Mouse (Mus musculus): ENCODE results near the gene Clec4a4.
"Not testable (repeated sequence)": the region's sequence is repeated elsewhere in the genome, so short reads cannot be mapped to it uniquely, and the experiment has no call there.

Gene Clec4a4

DNA sequence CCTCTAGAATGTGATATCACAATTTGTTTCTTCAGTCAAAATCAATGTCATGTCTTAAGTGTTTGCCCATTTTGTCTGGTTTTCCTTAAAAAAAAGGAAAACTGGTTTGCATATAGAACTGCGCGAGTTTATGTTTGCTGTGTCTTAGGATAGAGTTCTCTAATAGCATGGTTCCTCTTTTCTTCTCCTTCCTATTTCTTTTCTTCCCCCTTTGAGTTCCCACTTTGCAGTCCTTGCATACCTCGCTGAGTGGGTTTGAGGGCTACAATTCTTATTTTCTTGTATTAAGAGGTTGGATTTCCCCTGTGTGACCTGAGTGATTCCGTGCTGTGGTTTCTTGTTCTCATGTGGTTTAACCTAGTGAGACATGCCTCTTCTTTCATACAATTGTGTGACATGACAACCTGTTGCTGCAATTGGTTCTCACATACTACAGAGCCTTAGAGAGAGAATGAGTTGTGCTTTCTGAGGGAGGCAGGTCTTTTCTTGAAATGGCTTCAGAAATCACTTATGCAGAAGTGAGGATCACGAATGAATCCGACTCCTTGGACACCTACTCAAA is at the start of gene Clec4a4:
TSS of gene Clec4a4 (plus strand) at position 492 of the 562 bp plus-strand sequence.
- DNase-seq (ENCODE audit: low spot score), result no peak

DNA sequence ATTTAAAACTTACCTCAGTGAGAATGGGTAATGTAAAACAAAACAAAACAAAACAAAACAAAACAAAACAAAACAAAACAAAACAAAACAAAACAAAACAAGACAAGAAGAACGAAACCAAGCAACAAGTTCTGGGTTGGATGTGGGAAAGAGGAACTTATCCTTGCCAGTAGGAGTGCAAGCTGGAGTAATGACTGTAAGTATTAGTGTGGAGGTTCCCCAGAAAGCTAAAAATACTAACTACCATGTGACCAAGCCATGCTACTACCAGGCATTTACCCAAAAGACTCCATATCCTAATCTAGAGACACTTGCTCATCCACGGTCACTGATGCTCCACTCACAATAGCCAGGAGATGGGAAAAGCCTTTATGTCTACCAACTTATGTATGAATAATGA is 43.4 kb upstream of the Clec4a4 start:
- no peak for DNase-seq (ENCODE audit: low spot score)

DNA sequence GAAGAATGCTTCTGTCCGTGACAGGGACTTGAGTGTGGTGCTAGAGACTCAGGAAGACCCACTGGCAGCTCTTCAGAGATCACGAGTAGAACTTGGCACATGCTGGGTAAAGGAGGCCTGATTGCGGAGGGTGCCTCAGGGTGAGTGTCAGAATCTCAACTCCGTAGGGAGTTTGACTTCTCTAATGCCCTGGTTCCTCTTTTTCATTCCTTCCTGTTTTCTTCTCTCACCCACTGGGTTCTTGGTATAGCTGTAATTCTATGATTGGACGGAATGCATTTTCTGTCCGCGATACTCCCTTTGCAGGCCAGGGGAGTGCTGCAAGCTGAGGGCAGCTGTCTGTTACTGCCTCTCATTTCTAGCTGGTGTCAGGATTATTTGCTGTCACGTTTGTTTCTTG is 37.8 kb upstream of the Clec4a4 start, which contains the start of gene Clec4a3:
TSS of gene Clec4a3 (plus strand) at position 115 of the 400 bp plus-strand sequence.
- DNase-seq (ENCODE audit: low spot score), result no peak

DNA sequence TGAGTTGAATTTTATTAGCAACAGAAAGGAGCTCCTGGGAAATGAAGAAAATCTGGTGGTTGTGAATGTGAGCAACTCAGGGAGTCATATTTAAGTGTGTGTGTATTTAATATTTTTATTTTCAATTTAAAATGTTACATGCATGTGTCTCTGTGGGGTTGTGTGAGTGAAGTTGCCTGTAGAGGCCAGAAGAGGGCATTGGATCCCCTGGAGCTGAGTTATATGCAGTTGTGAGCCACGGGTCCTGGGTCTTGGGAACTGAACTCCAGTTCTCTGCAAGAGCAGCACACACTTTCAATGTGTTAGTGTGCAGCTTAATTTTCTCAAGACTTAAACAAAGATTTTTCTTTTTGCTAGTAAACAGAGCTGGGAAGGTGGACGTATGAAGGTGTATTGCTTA is 25.6 kb upstream of the Clec4a4 start:
- no peak for DNase-seq (ENCODE audit: low spot score)

DNA sequence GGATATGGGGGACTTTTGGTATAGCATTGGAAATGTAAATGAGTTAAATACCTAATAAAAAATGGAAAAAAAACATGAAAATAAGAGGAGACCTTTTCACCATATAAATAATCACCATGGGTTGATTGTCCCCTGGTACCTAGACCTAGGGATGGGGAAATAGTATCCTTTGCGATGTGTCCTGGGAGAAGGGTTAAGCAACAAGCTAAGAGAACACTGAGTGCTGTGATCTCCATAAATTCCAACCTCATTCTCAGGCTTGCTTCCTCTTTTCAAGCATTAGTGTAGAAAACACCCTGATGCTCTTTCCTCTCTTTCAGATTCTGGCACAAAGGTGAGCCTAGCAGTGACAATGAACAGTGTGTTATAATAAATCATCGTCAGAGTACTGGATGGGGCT is 21.1 kb upstream of the Clec4a4 start:
- no peak for DNase-seq (ENCODE audit: low spot score)

DNA sequence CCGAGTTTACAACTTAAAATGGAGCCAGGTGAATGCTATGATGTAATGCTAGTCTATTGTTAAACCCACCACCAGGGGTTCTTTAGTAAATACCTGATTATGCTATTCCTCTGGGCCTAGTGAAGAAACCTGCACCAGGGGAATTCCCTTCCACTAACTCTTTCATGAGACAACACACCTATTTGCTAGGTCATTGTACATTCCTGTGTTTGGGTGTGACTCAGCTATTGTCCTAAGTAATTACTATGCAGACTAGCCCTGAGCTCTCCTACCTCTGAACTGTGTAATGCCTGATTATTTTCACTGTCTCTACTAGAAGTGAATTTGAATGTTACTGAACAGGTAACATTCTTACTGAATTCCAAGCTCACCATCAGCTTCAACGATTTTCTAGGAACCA is 14.5 kb downstream of the Clec4a4 start:
- not testable (repeated sequence) for DNase-seq (ENCODE audit: low spot score)

DNA sequence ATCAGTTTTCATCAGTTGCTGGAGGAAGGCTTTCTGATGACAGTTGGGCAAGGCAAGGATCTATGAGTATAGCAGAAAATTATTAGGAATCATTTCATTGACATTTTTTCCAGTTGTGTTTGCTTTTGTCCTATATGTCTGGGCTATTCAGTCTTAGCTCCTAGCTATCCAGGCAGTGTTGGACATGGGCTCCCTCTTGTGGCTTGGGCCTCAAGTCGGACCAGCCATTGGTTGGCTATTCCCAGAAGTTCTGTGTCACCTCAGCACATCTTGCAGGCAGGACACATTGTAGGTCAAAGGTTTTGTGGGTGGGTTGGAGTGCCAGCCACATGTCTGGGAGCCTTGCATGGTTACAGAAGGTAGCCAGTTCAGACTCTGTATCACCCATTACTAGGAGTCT is 15.4 kb downstream of the Clec4a4 start:
- DNase-seq (ENCODE audit: low spot score), result no peak

DNA sequence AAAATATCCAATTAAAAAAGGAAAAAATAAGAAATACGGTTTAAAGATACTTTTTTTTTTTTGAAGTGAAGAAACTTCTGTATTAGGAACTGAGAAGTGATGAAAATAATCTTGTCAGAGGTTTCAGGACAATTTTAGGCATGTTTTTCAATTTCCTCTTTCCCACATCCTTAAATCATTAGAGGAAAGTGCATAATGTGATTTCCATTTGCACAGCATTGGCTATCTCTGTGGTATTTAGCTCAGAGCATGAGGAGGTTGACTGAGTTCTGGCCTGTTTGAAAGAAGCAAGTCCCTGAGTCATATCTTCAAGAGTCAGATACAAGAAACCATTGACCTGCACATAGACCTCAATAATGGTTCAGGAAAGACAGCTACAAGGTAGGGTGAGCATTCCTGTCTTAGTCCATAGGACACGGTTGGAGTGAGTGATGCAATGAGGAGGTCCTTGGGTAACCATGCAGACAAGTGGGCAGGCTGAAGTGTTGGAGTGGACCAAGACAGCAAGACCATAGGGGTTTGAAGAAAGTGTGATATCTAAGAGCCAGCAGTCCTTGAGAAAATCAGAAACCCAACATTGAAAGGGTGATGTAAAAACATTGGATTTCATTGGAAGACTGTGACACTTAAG is 59.7 kb downstream of the Clec4a4 start, which contains the start of gene Clec4b1:
TSS of gene Clec4b1 (plus strand) at position 221 of the 631 bp plus-strand sequence.
- no peak for DNase-seq (ENCODE audit: low spot score)
